Mouse (Mus musculus) heart, postnatal 0 days (tissue): ENCODE results near the gene Usp48. TPM values are rescaled to one million over a fixed set of nuclear protein-coding genes. Genes with fewer than 3 reads are reported as not detected.

Experiments used
- ATAC-seq: fragments of 200-750 bp; cut with Nextera tagmentation; 2 replicates; pipeline ENCODE4 v1.8.0; 2017; ENCODE audit warnings: low read depth, moderate number of reproducible peaks, moderate library complexity; ENCODE audit not compliant: insufficient read depth
- DNase-seq: peaks from one replicate; pipeline ENCODE4 v3.0.0-alpha.2; 2016; ENCODE audit warnings: low spot score
- H3K27ac ChIP-seq: fragments of 300-500 bp; sonication (generic); 2 replicates; pipeline ENCODE4 v1.5.1; 2014; ENCODE audit warnings: low read depth, mild to moderate bottlenecking
- H3K27me3 ChIP-seq: fragments of 300-500 bp; sonication (generic); 2 replicates; pipeline ENCODE4 v1.6.1; 2014; ENCODE audit warnings: low read length, mixed read lengths; ENCODE audit not compliant: control insufficient read depth, insufficient read depth
- H3K36me3 ChIP-seq: fragments of 300-500 bp; sonication (generic); replicated peaks from 2 replicates; pipeline ENCODE4 v1.6.1; 2014; ENCODE audit warnings: low read length, mixed read lengths; ENCODE audit not compliant: control insufficient read depth, insufficient read depth
- H3K4me1 ChIP-seq: fragments of 300-500 bp; sonication (generic); 2 replicates; pipeline ENCODE4 v1.6.1; 2014; ENCODE audit warnings: antibody characterized with exemption; ENCODE audit not compliant: control insufficient read depth, insufficient read depth
- H3K4me2 ChIP-seq: fragments of 300-500 bp; sonication (generic); 2 replicates; pipeline ENCODE4 v1.6.1; 2014; ENCODE audit warnings: low read depth, mild to moderate bottlenecking, low read length, moderate library complexity
- H3K4me3 ChIP-seq: fragments of 300-500 bp; sonication (generic); 2 replicates; pipeline ENCODE4 v1.5.1; 2014; ENCODE audit warnings: low read depth, low read length
- H3K9ac ChIP-seq: fragments of 300-500 bp; sonication (generic); replicated peaks from 2 replicates; pipeline ENCODE4 v1.6.1; 2014; ENCODE audit warnings: low read depth, low read length, mixed read lengths
- H3K9me3 ChIP-seq: fragments of 300-500 bp; sonication (generic); replicated peaks from 2 replicates; pipeline ENCODE4 v1.6.1; 2016; ENCODE audit warnings: low read length; ENCODE audit not compliant: control insufficient read depth
- CTCF ChIP-seq: IDR thresholded peaks from 2 replicates; pipeline ENCODE4 v1.5.1; 2016; ENCODE audit warnings: antibody characterized with exemption, control low read depth, low read depth
- EP300 ChIP-seq: IDR thresholded peaks from 2 replicates; pipeline ENCODE4 v1.6.1; 2016; ENCODE audit warnings: antibody characterized with exemption, low read depth
- WGBS: fragments of 180-500 bp; shearing (Covaris S2); extraction: QIAGEN DNeasy Blood & Tissue Kit; methylation state at CpG from one replicate; pipeline ENCODE4 v1.1.7; 2014; 5-methylcytosine and 5-hydroxymethylcytosine counted together
- polyA plus RNA-seq: library from polyadenylated mRNA; unstranded; fragments of >200 nt; fragmentation: Nextera tagmentation; extraction: Ambion mirVana; gene quantifications from 2 replicates; pipeline ENCODE4 v1.2.1, GENCODE M21; 2015
- total RNA-seq: library from RNA; depleted of rRNA; stranded (reverse); fragments of >200 nt; gene quantifications from 2 replicates; pipeline ENCODE4 v1.2.3, GENCODE M21; 2014; ENCODE audit warnings: low replicate concordance

The Usp48 gene
- total and polyA plus RNA-seq, 2 experiments from 2014 or later, result 16.4 to 36.7 TPM

GRCm38 (mm10) chr4:137646262-137646661 lies 52.7 kb downstream of the Usp48 start:
- ATAC-seq, result no peak

GRCm38 (mm10) chr4:137647648-137648047 lies 54.1 kb downstream of the Usp48 start:
- no peak overlapping the region for H3K27ac ChIP-seq
- TF ChIP-seq CTCF (no peak), EP300 (no peak)
- H3K27me3 ChIP-seq, result no peaks in the 10 kb centered on the region
- H3K4me3 ChIP-seq, result no peak overlapping the region
- WGBS, result 77% methylated on average over 6 of the region's 6 CpGs
- H3K9ac ChIP-seq, result no peak overlapping the region
- H3K36me3 ChIP-seq, result peaks cover 91% of the 10 kb centered on the region
- no peak for ATAC-seq
- no peaks in the 10 kb centered on the region for H3K4me1 ChIP-seq
- no peak overlapping the region for H3K4me2 ChIP-seq
- DNase-seq, result no peak
- no peaks in the 10 kb centered on the region for H3K9me3 ChIP-seq

More at GRCm38 (mm10) chr4:137646262-137646661, 52.7 kb downstream of the Usp48 start:
- Histone ChIP-seq H3K9ac (no peak overlapping the region), H3K27me3 (no peaks in the 10 kb centered on the region), H3K4me2 (no peak overlapping the region), H3K27ac (no peak overlapping the region), H3K4me1 (no peaks in the 10 kb centered on the region), H3K4me3 (no peak overlapping the region), H3K9me3 (no peaks in the 10 kb centered on the region), H3K36me3 (peaks cover 84% of the 10 kb centered on the region)
- TF ChIP-seq EP300, result no peak
- no peak for TF ChIP-seq CTCF
- no peak for DNase-seq

- peaks cover 92% of the 10 kb centered on the region for H3K36me3 ChIP-seq
- ATAC-seq, result no peak
- TF ChIP-seq EP300, result no peak
- no peak for TF ChIP-seq CTCF
Observed at GRCm38 (mm10) chr4:137648230-137648629, 54.7 kb downstream of the Usp48 start.

GRCm38 (mm10) chr4:137650912-137651311 lies 57.4 kb downstream of the Usp48 start:
- Histone ChIP-seq H3K27me3 (no peaks in the 10 kb centered on the region), H3K27ac (no peak overlapping the region), H3K4me3 (no peak overlapping the region), H3K4me2 (no peak overlapping the region), H3K9ac (no peak overlapping the region), H3K36me3 (peaks cover 96% of the 10 kb centered on the region), H3K9me3 (no peaks in the 10 kb centered on the region), H3K4me1 (no peaks in the 10 kb centered on the region)
- WGBS, result 85% methylated on average over 5 of the region's 5 CpGs
- TF ChIP-seq EP300, result no peak
- TF ChIP-seq CTCF, result no peak
- DNase-seq, result no peak
- ATAC-seq, result no peak

More at GRCm38 (mm10) chr4:137648230-137648629, 54.7 kb downstream of the Usp48 start:
- WGBS, result 85% methylated on average over 9 of the region's 9 CpGs
- H3K4me3 ChIP-seq, result no peak overlapping the region
- H3K27ac ChIP-seq, result no peak overlapping the region
- DNase-seq, result no peak
- H3K9me3 ChIP-seq, result no peaks in the 10 kb centered on the region
- H3K27me3 ChIP-seq, result no peaks in the 10 kb centered on the region
- H3K4me2 ChIP-seq, result no peak overlapping the region
- no peak overlapping the region for H3K9ac ChIP-seq
- H3K4me1 ChIP-seq, result no peaks in the 10 kb centered on the region

- H3K4me1 ChIP-seq, result no peaks in the 10 kb centered on the region
- no peaks in the 10 kb centered on the region for H3K27me3 ChIP-seq
- DNase-seq, result no peak
- no peak overlapping the region for H3K27ac ChIP-seq
- H3K9me3 ChIP-seq, result no peaks in the 10 kb centered on the region
- ATAC-seq, result no peak
- no peak overlapping the region for H3K9ac ChIP-seq
- TF ChIP-seq CTCF, result no peak
- no peak for TF ChIP-seq EP300
- no peak overlapping the region for H3K4me2 ChIP-seq
- 86% methylated on average over 5 of the region's 5 CpGs for WGBS
- H3K36me3 ChIP-seq, result peaks cover 97% of the 10 kb centered on the region
- H3K4me3 ChIP-seq, result no peak overlapping the region
Observed at GRCm38 (mm10) chr4:137652835-137653346, 59.3 kb downstream of the Usp48 start.

GRCm38 (mm10) chr4:137655241-137656031 lies 61.9 kb downstream of the Usp48 start:
- H3K27me3 ChIP-seq, result no peaks in the 10 kb centered on the region
- no peak overlapping the region for H3K27ac ChIP-seq
- TF ChIP-seq EP300 (no peak), CTCF (no peak)
- DNase-seq, result no peak
- no peak overlapping the region for H3K9ac ChIP-seq
- H3K4me1 ChIP-seq, result no peaks in the 10 kb centered on the region
- no peaks in the 10 kb centered on the region for H3K9me3 ChIP-seq
- 89% methylated on average over 18 of the region's 18 CpGs for WGBS
- no peak for ATAC-seq
- peaks cover 76% of the 10 kb centered on the region for H3K36me3 ChIP-seq
- no peak overlapping the region for H3K4me3 ChIP-seq
- no peak overlapping the region for H3K4me2 ChIP-seq
